Mouse (Mus musculus) heart, adult 11 months (tissue): ENCODE measurements around the gene Nin.
A peak's percentile ranks its signal among the peaks of the same experiment; 100 is the strongest.

Experiments used
- DNase-seq: peaks from one replicate; pipeline ENCODE4 v3.0.0; 2022

Gene Nin

GRCm38 (mm10) chr12:70082485-70082884, 31.0 kb downstream of the Nin start:
- DNase-seq, result no peak

- no peak for DNase-seq
Observed at GRCm38 (mm10) chr12:70078471-70079025, 35.0 kb downstream of the Nin start.

GRCm38 (mm10) chr12:70076493-70076892, 37.0 kb downstream of the Nin start:
- DNase-seq, result no peak

- DNase-seq, result no peak
Observed at GRCm38 (mm10) chr12:70075001-70075400, 38.5 kb downstream of the Nin start.

- no peak for DNase-seq
Observed at GRCm38 (mm10) chr12:70070888-70071287, 42.6 kb downstream of the Nin start.

GRCm38 (mm10) chr12:70070306-70070705, 43.2 kb downstream of the Nin start:
- no peak for DNase-seq

- DNase-seq, result no peak
Observed at GRCm38 (mm10) chr12:70068647-70069257, 44.8 kb downstream of the Nin start.

- DNase-seq, result no peak
Observed at GRCm38 (mm10) chr12:70067849-70068248, 45.7 kb downstream of the Nin start.

GRCm38 (mm10) chr12:70062114-70062513, 51.4 kb downstream of the Nin start:
- no peak for DNase-seq

GRCm38 (mm10) chr12:70058956-70059851, 54.3 kb downstream of the Nin start:
- peak; percentile 92 for DNase-seq

GRCm38 (mm10) chr12:70050699-70051098, 62.8 kb downstream of the Nin start:
- peak; percentile 98 for DNase-seq

- no peak for DNase-seq
Observed at GRCm38 (mm10) chr12:70048741-70049140, 64.8 kb downstream of the Nin start.

- no peak for DNase-seq
Observed at GRCm38 (mm10) chr12:70047281-70047680, 66.2 kb downstream of the Nin start.

- no peak for DNase-seq
Observed at GRCm38 (mm10) chr12:70044353-70044752, 69.2 kb downstream of the Nin start.

GRCm38 (mm10) chr12:70043421-70043820, 70.1 kb downstream of the Nin start:
- DNase-seq, result peak; percentile 74

GRCm38 (mm10) chr12:70040981-70041380, 72.5 kb downstream of the Nin start:
- DNase-seq, result peak; percentile 80

GRCm38 (mm10) chr12:70036722-70037305, 76.7 kb downstream of the Nin start:
- DNase-seq, result no peak

- no peak for DNase-seq
Observed at GRCm38 (mm10) chr12:70026233-70026632, 87.3 kb downstream of the Nin start.

GRCm38 (mm10) chr12:70025431-70025830, 88.1 kb downstream of the Nin start:
- no peak for DNase-seq

- no peak for DNase-seq
Observed at GRCm38 (mm10) chr12:70023580-70023979, 89.9 kb downstream of the Nin start.

GRCm38 (mm10) chr12:70018153-70018552, 95.4 kb downstream of the Nin start:
- DNase-seq, result no peak

- peak; percentile 92 for DNase-seq
Observed at GRCm38 (mm10) chr12:70015936-70016335, 97.6 kb downstream of the Nin start.

GRCm38 (mm10) chr12:70011681-70012080, 101.8 kb downstream of the Nin start:
- DNase-seq, result no peak

- DNase-seq, result no peak
Observed at GRCm38 (mm10) chr12:70010356-70010755, 103.2 kb downstream of the Nin start.
